Mouse (Mus musculus) T-helper 1 cell (primary cell): ENCODE data around the gene Napb.
"Not testable (repeated sequence)": the region's sequence is repeated elsewhere in the genome, so short reads cannot be mapped to it uniquely, and the experiment has no call there.

ENCODE experiments used
- in situ Hi-C: fragments of 300-600 bp; cut with MboI, MseI; formaldehyde crosslinking; loops from one replicate; pipeline ENCODE4 v1.15.1; 2025; ENCODE audit warnings: high pct_unique_total_duplicates

The Napb gene

GRCm38 (mm10) chr2:148732327-148733000 lies at the start of gene Napb:
TSS of gene Napb (minus strand) at chr2:148732467.
- in situ Hi-C loops, result no loop called here

GRCm38 (mm10) chr2:148781709-148782108 lies 49.4 kb upstream of the Napb start, which contains the start of gene 8030411F24Rik:
TSS of gene 8030411F24Rik (plus strand) at chr2:148782009.
- in situ Hi-C loops, result no loop called here

- in situ Hi-C loops, result not testable (repeated sequence)
Measured at GRCm38 (mm10) chr2:148771397-148771796, 39.1 kb upstream of the Napb start, which contains the start of gene Cst11. TSS of gene Cst11 (minus strand) at chr2:148771497.

GRCm38 (mm10) chr2:148763648-148764388 lies 31.6 kb upstream of the Napb start:
- in situ Hi-C loops, result no loop called here

- in situ Hi-C loops, result loop anchor here (10.0 kb wide), 2 partner anchors 150 to 200 kb away; no protein-coding TSS in a partner anchor
Measured at GRCm38 (mm10) chr2:148754310-148754846, 22.1 kb upstream of the Napb start.

- in situ Hi-C loops, result loop anchor here (10.0 kb wide), 2 partner anchors 153 to 197 kb away; no protein-coding TSS in a partner anchor
Measured at GRCm38 (mm10) chr2:148751893-148752813, 19.9 kb upstream of the Napb start.

- in situ Hi-C loops, result loop anchor here (10.0 kb wide), 2 partner anchors 155 to 195 kb away; no protein-coding TSS in a partner anchor
Measured at GRCm38 (mm10) chr2:148750058-148750457, 17.8 kb upstream of the Napb start, which contains the start of gene Cstl1. TSS of gene Cstl1 (plus strand) at chr2:148750358.

- in situ Hi-C loops, result loop anchor here (5.0 kb wide), 1 partner anchor 77 kb away; no protein-coding TSS in a partner anchor
Measured at GRCm38 (mm10) chr2:148743846-148744407, 11.7 kb upstream of the Napb start.

GRCm38 (mm10) chr2:148743001-148743400 lies 10.7 kb upstream of the Napb start:
- in situ Hi-C loops, result loop anchor here (5.0 kb wide), 1 partner anchor 76 kb away; no protein-coding TSS in a partner anchor

GRCm38 (mm10) chr2:148731614-148732326 lies 497 bp downstream of the Napb start:
- in situ Hi-C loops, result no loop called here

- in situ Hi-C loops, result no loop called here
Measured at GRCm38 (mm10) chr2:148719271-148719995, 12.8 kb downstream of the Napb start.

GRCm38 (mm10) chr2:148717072-148717471 lies 15.2 kb downstream of the Napb start:
- in situ Hi-C loops, result no loop called here

GRCm38 (mm10) chr2:148712326-148712725 lies 19.9 kb downstream of the Napb start:
- in situ Hi-C loops, result no loop called here

GRCm38 (mm10) chr2:148707202-148707530 lies 25.1 kb downstream of the Napb start:
- in situ Hi-C loops, result no loop called here

- in situ Hi-C loops, result no loop called here
Measured at GRCm38 (mm10) chr2:148706409-148707201, 25.7 kb downstream of the Napb start.

GRCm38 (mm10) chr2:148698571-148698970 lies 33.7 kb downstream of the Napb start:
- in situ Hi-C loops, result loop anchor here (25.0 kb wide), 1 partner anchor 1889 kb away; no protein-coding TSS in a partner anchor

- in situ Hi-C loops, result loop anchor here (25.0 kb wide), 1 partner anchor 1897 kb away; no protein-coding TSS in a partner anchor
Measured at GRCm38 (mm10) chr2:148690781-148691180, 41.5 kb downstream of the Napb start.

GRCm38 (mm10) chr2:148690291-148690690 lies 42.0 kb downstream of the Napb start:
- in situ Hi-C loops, result loop anchor here (25.0 kb wide), 1 partner anchor 1897 kb away; no protein-coding TSS in a partner anchor
